Mouse (Mus musculus) erythroid progenitor cell, adult 5-6 weeks (primary cell): Measurements from ENCODE around the gene Gm37240. TPM values are rescaled to one million over a fixed set of nuclear protein-coding genes. Genes with fewer than 3 reads are reported as not detected.

Experiments
- ATAC-seq: replicated peaks from 2 replicates; pipeline ENCODE4 v1.8.0; 2016; ENCODE audit warnings: moderate number of reproducible peaks, mild to moderate bottlenecking, moderate TSS enrichment, inconsistent platforms; ENCODE audit not compliant: poor library complexity, low FRiP score, severe bottlenecking
- total RNA-seq, 2 experiments: library from RNA; stranded (forward) in 1 of 2; stranded (reverse) in 1 of 2; fragments of 150-400 nt in 1 of 2; fragments of 186-747, 209-891 nt in 1 of 2; gene quantifications; 2 replicates each; pipeline versions ENCODE4 v1.2.3 to v1.2.4; 2015 to 2017; ENCODE audit warnings: low replicate concordance in 2 of 2

Gm37240 gene
- total RNA-seq, 2 experiments from 2014 or later: not detected

DNA sequence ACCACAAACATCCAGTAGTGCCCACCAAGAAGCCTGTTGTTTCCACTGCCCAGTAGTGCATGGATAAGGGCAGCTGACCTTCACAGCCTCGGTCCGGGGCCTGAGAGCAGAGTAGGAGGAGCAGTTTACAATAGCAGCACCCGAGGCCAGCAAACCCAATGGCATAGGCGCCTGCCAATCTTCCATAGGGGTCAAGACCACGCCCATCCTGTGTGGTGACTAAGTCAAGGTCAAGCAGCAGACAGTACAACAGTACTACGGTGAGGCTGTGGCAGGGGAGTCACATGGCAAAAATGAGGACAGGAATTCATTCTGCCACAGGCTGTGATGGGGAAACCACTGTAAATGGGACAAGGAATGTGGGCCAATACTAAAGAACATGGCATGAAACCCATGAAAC lies 417.6 kb downstream of the Gm37240 start:
- ATAC-seq: no peak

DNA sequence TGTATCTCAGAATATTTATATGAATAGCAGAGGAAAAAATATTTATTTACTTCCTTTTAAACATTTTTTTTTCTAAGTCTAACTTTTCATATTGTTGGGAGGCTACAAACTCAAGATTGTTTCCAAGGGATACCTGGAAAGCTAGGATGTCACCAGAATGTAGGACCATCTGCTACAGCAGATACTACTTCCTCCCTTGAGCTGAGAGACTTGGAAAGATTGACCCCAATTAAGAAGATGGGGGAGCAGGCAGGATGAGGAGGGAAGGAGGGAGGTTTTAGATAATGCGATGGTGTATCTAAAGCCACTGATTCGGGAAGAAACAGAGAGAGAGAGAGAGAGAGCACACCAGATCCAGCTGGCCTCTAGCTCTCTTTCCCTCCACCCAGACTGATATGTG lies 418.3 kb downstream of the Gm37240 start:
- no peak for ATAC-seq

DNA sequence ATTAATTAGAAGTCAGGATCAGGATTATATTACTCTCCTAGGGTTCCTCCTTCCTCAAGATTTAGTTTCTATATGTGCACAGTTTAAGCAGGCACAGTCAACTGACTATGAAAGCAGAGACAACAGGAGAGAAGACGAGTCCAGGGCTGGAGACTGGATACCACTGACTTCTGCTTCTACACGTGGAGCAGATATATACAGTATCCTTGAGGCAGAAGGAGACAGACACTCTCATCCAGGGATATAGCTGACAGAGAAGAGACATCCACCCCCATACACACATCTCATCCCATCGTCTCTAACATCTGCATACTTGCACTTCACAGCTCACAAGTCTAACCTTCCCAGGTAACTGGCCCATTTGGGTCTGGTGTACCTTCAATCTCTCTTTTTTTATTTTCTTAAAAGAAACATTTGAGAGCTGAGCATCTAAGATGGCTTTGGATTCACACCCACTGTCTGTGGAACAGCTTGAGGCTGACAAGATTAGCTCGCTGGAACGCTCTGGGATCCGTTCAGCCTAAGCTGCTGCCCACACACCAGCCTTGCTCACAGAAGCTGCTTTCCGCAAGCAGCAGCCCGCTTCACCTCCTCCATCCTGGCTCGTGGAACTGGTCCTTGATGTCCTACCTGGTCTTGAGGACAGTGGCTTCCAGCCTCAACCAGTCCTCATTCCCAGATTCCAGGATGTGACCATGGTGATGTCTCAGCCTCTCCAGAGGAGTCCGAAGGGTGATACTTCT lies 421.9 kb downstream of the Gm37240 start:
- no peak for ATAC-seq

DNA sequence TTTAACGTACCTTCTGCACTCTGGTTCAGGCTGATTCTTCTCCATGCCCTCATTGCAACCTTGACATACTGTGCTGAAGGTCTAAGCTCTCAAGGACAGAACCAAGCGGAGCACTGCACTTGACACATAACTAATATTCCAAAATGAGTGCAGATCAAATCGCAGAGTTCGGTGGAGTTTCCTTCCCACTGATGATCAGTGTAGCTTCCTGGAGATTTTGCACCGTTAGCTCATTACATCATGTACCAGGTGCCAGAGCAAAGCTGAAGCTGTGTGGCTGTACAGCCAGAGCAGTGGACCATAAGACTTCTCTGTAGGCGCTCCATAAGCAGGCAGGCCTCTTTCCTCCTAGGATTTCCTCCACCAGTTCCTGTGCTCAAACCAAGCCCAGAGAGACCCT lies 427.3 kb downstream of the Gm37240 start:
- no peak for ATAC-seq

DNA sequence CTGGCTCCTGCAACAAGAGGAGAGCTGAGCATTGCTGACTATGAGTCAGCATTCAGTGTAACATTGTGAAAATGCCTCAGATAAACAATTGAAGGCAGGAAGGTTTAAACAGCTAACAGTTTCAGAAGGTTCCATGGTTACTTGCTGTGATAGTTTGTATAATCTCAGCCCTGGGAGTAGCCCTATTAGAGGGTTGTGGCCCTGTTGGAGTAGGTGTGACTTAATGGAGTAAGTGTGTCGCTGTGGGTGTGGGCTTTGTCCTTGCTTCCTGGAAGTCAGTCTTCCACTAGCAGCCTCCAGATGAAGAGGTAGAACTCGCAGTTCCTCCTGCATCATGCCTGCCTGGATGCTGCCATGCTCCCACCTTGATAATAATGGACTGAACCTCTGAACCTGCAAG lies 430.3 kb downstream of the Gm37240 start:
- no peak for ATAC-seq

DNA sequence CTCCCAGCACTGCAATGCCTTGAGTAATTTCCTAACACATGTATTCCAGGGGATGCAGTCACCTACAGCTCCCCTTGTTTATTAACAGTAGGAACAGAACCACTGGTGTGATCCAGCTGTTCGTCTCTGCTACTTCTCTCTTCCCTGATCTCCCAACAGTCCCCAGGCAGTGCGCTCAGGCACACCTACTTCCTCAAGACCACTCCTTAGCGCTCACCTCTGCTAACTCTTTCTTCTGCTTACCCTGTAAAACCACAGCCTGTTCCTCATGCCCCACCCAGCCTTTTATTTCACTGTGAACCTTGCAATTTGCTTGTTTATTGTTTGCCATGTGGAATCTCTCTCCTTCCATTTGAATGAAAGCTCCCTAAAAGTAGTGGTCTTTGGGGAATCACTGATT lies 431.9 kb downstream of the Gm37240 start:
- ATAC-seq: no peak

DNA sequence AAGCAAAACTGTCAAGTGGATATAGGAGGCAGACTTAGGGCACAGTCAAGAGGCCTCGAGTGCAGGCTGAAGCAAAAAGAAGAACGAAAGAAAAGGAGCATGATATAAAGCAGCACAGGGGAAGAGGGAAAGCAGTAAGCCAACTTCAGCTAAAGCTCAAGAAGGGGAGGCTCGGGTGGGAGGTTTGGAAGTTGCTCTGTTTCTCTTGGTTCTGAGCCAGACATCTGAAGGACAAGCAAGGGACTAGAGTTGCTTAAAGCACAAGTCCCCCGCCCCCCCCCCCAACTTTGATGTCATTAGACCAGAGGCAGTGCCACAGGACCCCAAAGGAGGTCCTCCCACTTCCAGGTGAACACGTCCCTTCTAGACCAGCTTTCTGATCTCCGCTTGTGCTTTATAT lies 433.3 kb downstream of the Gm37240 start:
- ATAC-seq: no peak

DNA sequence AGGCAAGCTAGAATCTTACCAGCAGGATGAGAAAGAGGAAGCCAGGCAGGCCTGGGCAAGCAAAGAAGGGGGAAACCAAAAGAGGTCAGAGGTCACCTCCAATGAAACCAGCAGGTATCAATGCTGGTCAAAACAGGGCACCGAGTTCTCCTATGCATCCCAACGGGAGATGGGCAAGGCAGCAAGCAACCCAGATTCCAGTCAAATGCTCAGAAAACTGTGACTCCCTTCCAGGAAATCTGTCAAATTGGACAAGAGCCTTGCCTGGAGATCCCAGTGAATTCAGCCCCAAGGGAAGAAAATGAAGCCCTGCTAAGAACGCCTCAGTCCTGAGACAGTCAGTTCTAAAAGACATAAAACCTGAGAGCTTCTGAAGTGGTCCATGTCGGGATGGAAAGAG lies 437.9 kb downstream of the Gm37240 start:
- no peak for ATAC-seq

DNA sequence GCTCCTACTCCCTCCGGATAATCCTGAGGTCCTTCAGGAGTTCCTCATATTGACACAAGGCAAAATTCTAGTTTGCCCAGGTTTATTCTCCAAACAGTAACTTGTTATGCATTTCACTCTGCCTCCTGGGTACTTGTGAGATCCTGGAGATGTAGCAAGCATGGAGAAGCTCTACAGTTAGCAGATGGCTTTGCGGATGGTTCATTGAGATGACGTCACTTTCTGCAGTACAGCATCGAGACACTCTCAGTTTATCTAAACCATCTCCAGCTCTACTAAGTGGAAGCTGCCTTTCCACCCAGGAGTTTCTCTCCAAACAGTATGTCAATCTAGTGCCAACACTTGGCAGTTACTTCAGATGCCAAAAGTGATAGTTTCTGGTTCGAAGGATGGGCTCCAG lies 444.5 kb downstream of the Gm37240 start:
- ATAC-seq: no peak

DNA sequence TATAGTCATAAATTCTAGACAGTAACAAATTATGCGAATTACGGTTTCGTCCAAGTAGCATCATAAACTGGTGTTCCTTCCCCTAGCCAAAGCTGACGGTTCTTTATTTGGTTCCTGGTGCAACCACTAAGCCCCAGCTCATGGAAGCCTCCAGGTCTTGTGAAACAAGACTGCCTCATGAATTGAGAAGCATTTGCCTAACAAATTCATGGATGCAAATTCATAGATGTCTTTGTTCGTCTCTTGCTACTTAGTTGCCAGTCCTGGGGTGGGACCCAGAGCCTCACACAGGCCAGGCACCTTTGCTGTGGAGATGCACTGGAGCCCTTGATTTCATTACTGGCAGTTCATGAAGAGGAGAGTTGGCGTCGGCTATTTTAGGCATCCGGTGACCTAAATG lies 445.1 kb downstream of the Gm37240 start:
- ATAC-seq: no peak

DNA sequence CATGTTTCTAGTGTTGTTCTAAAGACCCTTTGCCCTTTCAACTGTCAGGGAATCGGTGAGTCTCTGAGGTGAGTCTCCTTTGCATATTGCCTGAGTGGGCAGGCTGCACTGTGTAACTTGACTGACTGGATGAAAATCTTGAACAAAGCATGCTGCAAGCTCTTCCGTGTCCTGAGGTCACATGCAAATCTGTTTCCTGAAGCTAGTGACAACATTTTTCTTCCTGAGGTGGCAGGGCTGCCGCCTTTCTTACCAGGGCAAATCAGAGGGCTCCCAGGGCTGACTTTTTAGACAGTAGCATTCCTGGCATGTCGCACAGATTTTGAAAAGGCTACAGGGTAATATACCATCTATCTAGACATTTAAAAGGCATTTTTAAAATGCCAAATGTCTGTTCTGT lies 451.9 kb downstream of the Gm37240 start:
- no peak for ATAC-seq

DNA sequence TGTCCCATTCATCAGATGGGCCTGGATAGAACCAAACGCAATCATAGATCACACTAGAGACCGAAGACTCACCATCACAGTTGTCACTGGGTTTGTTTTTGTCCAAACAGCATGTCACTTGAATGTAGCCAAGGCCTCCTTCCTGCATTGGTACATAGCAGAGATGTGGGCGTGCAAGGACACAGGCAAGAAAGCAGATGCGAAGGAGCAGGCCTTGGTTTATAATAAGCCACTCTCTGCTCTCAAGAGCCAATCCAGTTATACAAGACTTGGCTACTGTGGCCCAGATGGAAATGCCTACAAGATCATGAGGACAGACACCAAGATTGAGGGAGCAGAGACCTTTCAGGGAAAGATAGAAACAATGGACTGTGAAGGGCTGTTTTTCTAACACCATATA lies 456.1 kb downstream of the Gm37240 start:
- no peak for ATAC-seq

DNA sequence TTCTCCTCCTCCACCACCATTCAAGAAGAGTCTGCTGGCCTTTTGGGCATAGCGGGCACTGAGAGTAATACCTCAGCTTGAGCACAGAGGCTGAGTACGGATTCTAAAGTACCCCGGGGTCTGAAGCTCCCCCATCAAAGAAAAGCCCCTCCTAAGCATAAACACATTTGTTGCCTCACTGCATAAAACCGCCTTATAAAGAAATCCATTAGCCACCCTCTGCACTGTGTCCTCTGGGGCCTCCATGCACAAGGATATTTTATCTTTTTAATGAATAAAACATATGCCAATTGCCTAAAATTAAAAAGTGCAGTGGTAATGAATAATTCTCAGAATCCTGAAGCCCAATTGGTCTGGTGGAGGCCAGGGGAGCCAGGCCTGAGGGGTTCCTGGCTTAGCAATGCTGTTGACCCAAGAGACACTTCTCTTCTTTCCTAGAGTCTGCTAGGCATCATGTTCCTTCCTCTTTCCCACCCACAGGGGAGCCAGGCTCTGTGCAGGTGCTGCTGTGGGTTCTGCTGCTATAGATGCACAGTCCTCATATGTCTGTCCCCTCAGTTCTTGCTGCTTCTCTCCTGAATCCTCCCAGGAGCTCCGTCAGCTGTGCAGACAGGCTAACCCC lies 463.8 kb downstream of the Gm37240 start:
- no peak for ATAC-seq

DNA sequence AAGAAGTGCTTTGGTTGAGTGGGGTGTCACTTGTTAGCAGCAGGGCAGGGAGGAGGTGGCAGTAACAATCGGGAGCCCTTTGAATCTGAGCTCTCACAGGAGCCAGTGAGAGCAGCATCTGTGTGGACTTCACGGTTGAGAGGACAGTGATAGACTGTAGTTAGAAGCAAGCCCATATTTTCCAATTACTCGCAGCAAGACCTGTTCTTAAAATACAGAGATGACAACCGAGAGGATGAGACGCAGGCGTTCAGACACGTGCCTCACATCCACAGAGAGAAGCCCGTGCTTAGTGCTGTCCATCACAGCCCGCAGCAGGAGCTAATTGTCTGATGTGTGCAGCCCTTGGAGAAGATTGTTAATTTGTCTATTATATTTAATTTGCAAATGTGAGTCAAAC lies 465.9 kb downstream of the Gm37240 start:
- no peak for ATAC-seq

DNA sequence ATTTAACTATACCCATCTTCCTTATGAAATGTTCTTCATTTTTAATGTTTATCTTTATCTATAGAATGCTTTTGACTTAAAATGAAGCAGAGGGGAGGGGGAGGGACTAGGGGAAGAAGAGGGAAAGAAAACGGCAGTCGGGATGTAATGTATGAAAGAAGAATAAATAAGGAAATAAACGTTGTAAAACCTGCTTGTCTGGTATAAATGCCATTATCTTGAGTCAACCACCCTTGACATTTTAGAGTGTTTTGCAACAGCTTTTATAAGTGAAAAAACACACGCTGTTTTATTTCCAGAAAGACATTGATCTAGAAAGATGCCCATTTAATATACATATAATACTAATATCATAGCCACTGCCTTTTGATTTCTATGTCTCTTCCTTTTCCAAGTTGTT lies 469.7 kb downstream of the Gm37240 start:
- no peak for ATAC-seq

DNA sequence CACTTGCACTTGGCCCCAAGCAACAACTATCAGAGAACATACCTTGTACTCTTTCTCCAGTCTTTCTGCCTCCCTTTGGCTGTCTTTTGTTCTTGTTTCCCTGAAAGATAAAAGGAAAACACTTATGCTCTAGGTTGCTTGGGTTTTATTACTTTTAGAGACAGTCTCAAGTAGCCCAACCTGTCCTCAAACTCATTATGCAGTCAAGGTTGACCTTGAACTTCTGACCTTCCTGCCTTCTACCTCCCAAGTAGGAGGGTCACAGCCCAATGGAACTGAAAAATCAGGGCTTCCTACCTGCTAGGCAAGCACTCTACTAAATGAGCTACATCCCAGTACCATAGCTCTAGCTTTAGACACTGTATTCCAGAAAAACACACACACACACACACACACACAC lies 488.5 kb downstream of the Gm37240 start:
- no peak for ATAC-seq

DNA sequence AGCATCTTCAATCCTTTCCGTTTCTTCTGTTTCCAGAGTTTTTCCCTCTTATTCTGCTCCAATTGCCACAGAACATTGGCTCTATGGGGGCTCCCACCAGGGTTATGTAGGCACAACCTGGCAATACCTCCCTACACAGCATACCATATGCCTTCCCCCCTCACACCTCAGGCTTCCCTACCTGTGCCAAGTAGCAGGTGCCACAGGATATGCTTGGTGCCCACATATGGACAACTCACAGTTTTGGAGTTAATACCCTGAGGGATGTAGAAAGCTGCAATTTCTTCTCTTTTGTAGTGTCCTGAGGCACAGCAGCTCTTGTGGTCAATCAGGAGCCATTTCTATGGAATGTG lies 488.9 kb downstream of the Gm37240 start:
- no peak for ATAC-seq

DNA sequence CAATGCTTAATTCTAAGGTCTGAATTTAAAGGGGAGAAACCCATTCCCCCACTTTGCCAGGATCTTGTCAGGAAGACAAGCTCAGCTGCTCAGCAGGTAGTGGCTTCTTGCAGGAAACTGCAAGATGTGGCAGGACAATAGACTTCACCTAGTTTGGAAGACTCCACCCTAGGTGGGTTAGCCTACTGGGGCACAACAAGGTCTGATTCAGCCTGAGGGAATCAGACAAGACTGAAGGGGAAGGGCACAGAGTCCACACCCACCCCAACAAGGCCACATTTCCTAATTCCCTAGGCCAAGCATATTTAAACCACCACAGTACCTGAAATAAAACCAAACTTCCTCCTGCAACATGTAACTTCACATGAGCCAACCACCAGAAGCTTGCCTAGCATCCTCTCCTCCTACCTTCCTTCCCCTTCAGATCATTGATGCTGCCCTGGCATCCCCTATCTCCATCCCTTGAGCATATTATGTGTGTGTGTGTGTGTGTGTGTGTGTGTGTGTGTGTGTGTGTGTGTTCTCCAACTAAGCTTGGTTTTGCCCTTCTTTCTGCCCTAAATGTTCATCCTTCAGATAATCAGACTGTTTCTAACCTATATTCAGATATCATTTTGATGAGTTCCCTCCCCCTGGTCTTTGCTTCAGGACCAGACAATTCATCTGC lies 489.4 kb downstream of the Gm37240 start:
- ATAC-seq: no peak

DNA sequence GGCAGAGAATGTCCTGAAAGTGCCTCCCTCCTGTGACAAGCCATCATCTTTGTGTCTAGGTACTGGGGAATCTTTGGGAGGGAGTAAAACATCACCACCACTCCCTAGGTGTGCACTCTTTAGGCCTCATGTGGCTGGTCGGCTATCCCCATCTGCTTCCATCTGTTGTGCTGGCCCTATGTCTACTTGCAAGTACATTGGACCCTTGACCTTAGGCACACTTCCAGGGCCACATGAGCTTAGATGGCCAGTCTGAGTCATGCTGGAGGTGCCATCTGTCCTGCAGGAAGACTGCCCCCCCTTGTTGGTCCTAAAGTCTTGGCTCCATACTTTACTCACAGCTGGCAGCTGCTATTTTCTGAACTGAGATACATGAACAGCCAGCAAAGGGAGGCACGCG lies 493.9 kb downstream of the Gm37240 start:
- ATAC-seq: no peak

DNA sequence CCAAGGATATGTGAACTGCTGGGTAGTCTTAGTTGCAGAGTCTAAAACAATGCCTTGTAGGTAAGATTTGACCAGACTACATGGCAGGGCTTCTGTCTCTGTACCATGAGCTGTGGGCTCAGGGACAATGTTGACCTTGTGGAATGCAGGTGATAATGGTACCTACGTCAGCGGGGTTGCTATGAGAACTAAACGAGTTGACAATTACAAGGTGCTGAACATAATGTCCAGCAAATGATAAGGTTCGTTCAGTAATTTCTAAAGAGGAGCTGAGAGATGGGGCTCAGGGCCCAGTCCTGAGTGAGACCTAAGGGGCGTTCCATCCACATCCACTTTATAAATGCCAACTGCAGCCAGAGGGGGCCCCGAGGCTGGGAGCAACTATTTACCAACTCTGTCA lies 495.6 kb downstream of the Gm37240 start:
- ATAC-seq: no peak

DNA sequence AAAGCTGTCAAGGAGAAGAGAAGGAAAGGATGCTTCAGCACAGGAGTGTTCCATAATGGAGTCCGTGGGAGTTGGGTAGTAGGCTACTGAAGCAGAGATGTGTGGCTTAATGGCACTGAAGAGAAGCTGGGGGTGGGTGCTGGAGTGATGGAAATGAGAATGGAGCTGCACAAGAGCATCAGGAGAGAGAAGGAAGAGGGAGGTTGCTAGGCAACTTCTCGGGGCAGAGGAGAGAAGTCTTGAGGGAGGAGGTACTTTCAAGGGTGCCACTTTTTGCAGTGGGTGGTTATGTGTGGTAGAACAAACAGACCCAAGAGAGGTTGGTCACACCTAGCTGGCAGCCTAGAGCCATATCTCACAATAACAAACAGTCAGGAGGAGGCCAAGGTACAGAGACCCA lies 496.2 kb downstream of the Gm37240 start:
- no peak for ATAC-seq
